Mouse (Mus musculus) lung, adult 2 months (tissue): ENCODE results near the gene Gm960.

Source experiments
- CTCF ChIP-seq: fragments of 200-500 bp; IDR thresholded peaks from 2 replicates; pipeline ENCODE4 v1.5.1; 2011; ENCODE audit warnings: mild to moderate bottlenecking, low read length, control low read depth; ENCODE audit not compliant: insufficient read depth
- POLR2A ChIP-seq: fragments of 200-500 bp; IDR thresholded peaks from 2 replicates; pipeline ENCODE4 v1.6.1; 2011; ENCODE audit warnings: low read depth, mild to moderate bottlenecking, control low read depth, low read length, borderline replicate concordance; ENCODE audit errors: extremely low read depth

GRCm38 (mm10) chr19:4612181-4612961 is 86.1 kb downstream of the Gm960 start:
- TF ChIP-seq POLR2A (no peak), CTCF (no peak)
